Mouse (Mus musculus) heart, embryonic 11.5 days (tissue): ENCODE data around the gene Gm42372. TPM values are rescaled to one million over a fixed set of nuclear protein-coding genes. Genes with fewer than 3 reads are reported as not detected.
"Not testable (repeated sequence)": the region's sequence is repeated elsewhere in the genome, so short reads cannot be mapped to it uniquely, and the experiment has no call there.

Experiments
- ATAC-seq: fragments of 200-750 bp; cut with Nextera tagmentation; replicated peaks from 2 replicates; pipeline ENCODE4 v1.8.0; 2017; ENCODE audit warnings: moderate library complexity; ENCODE audit not compliant: insufficient number of reproducible peaks, low FRiP score, low TSS enrichment
- H3K27ac ChIP-seq: fragments of 300-500 bp; sonication (generic); 2 replicates; pipeline ENCODE4 v1.5.1; 2014; ENCODE audit warnings: mild to moderate bottlenecking, low read depth, low read length
- H3K27me3 ChIP-seq: fragments of 300-500 bp; sonication (generic); 2 replicates; pipeline ENCODE4 v1.6.1; 2014; ENCODE audit warnings: mild to moderate bottlenecking, low read length, mixed read lengths; ENCODE audit not compliant: control insufficient read depth, insufficient read depth
- H3K36me3 ChIP-seq: fragments of 300-500 bp; sonication (generic); 2 replicates; pipeline ENCODE4 v1.6.1; 2014; ENCODE audit warnings: mild to moderate bottlenecking, low read length, moderate library complexity, mixed read lengths; ENCODE audit not compliant: control insufficient read depth, insufficient read depth
- H3K4me1 ChIP-seq: fragments of 300-500 bp; sonication (generic); 2 replicates; pipeline ENCODE4 v1.6.1; 2014; ENCODE audit warnings: low read length; ENCODE audit not compliant: control insufficient read depth, insufficient read depth
- H3K4me2 ChIP-seq: fragments of 300-500 bp; sonication (generic); 2 replicates; pipeline ENCODE4 v1.6.1; 2014; ENCODE audit warnings: mild to moderate bottlenecking, moderate library complexity
- H3K4me3 ChIP-seq: fragments of 300-500 bp; sonication (generic); 2 replicates; pipeline ENCODE4 v1.5.1; 2014; ENCODE audit warnings: low read depth, low read length
- H3K9ac ChIP-seq: fragments of 300-500 bp; sonication (generic); 2 replicates; pipeline ENCODE4 v1.6.1; 2014; ENCODE audit warnings: mild to moderate bottlenecking, low read depth, low read length, moderate library complexity
- H3K9me3 ChIP-seq: fragments of 300-500 bp; sonication (generic); replicated peaks from 2 replicates; pipeline ENCODE4 v1.6.1; 2016; ENCODE audit warnings: low read length; ENCODE audit not compliant: control insufficient read depth
- WGBS: fragments of 180-500 bp; shearing (Covaris S2); extraction: QIAGEN DNeasy Blood & Tissue Kit; methylation state at CpG from one replicate; pipeline ENCODE4 v1.1.7; 2014; ENCODE audit not compliant: insufficient replicate concordance; 5-methylcytosine and 5-hydroxymethylcytosine counted together
- polyA plus RNA-seq: library from polyadenylated mRNA; unstranded; fragments of >200 nt; fragmentation: Nextera tagmentation; extraction: Ambion mirVana; gene quantifications from 2 replicates; pipeline ENCODE4 v1.2.1, GENCODE M21; 2014

Gm42372 gene
- polyA plus RNA-seq, 1 experiment from 2014 or later, result 0.20 TPM

DNA sequence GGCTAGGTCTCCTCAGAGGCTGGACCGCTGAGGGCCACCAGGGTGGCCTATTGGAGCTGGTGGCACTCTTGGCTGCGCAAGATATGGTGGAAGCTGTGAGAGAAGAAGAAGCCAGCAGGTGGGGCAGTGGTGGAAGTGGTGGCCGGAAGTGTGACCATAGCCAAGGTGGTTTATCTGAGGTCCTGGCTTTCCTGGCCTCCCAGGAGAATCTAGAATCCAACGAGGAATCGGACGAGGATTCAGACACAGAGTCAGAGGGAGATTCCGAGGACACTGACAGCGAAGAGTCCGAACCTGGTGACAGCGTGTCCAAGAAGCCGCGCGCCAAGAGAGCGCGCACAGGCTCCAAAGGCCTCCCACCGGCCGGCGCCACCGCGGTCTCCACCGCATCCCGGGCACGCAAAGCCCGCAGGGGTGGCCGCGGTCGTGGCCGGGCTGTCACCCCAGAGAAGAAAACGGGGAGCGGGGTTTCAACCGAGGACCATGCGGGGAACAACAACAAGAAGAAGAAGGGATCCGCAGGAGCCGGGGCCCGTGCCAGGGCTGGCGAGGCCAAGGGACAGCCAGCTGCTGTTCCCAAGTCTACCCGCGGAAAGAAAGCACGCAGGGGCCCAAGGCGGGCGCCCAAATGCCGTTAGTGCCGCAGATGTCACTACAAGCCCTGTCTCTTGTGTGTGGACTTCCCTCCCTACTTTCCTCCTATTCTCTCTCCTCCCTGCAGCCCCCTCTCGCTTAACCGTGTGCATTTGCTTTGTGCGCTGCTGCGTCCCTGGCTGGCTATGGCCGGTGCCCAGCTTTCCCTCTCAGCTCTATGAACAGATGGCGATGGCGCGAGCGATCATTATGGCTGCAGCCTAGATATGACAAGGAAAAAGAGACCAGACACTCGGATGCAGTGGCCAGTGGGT, 36.2 kb upstream of the Gm42372 start:
- Histone ChIP-seq H3K36me3 (no peaks in the 10 kb centered on the region), H3K27me3 (peaks cover 51% of the 10 kb centered on the region), H3K4me1 (peaks cover 33% of the 10 kb centered on the region), H3K9ac (peak overlapping the region; percentile 58; the same call in 1 of the 2 replicates), H3K4me2 (peak overlapping the region; percentile 69), H3K27ac (no peak overlapping the region), H3K9me3 (no peaks in the 10 kb centered on the region), H3K4me3 (peak overlapping the region; percentile 41)
- WGBS, result 2% methylated on average over 53 of the region's 53 CpGs
- ATAC-seq, result no peak

DNA sequence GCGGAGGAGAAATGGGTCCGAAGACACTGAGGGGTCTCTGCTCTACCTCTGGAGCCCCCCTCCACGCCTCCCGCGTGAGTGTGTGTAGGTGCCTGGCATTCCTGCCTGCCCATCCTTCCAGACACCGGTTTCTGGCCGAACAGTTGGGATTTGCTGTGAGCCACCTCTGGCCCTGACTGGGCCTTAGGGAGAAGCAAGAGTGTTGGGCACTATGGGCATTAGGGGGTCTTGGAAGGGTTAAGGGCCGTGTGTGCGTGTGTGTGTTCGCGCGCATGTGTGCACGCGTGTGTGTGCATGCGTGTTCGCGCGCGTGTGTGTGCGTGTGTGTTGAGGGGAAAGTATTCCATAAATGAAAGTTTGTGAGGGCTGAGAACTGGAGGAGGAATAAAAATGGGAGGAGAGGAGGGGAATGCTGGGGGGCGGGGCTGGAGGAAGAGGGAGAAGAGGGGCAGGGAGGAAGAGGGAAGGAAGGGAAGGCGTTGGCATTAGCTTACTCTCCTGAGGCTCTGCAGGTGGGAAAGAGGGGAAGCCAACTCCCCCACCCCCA, 35.5 kb upstream of the Gm42372 start:
- Histone ChIP-seq H3K4me3 (peak overlapping the region; percentile 41), H3K27me3 (peaks cover 51% of the 10 kb centered on the region), H3K9me3 (no peaks in the 10 kb centered on the region), H3K4me1 (peaks cover 33% of the 10 kb centered on the region), H3K27ac (no peak overlapping the region), H3K36me3 (no peaks in the 10 kb centered on the region), H3K4me2 (peak overlapping the region; percentile 69), H3K9ac (no peak overlapping the region)
- whole genome bisulfite sequencing, result 19% methylated on average over 22 of the region's 22 CpGs
- no peak for ATAC-seq

DNA sequence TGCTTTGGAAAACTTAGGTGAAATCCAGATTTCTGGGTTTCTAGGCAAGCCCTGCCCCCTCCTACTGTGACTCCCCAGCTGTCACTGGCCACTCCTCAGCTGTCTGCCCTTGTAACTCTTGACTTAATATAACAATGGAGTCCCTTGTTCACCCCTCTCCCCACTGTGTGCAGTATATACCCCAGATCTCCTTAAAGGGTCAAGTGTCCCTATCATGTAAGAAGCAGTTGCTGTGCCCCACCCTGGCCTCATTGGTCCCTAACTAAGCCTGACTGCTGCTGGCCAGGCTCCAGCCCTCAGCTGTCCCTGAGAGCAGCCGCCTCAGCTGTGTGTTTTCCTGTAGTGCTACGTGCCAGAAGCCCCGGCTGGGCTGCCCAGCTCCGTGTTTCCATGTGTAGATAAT, 34.9 kb upstream of the Gm42372 start:
- 2% methylated on average over 4 of the region's 4 CpGs for WGBS
- H3K27me3 ChIP-seq, result peaks cover 51% of the 10 kb centered on the region

DNA sequence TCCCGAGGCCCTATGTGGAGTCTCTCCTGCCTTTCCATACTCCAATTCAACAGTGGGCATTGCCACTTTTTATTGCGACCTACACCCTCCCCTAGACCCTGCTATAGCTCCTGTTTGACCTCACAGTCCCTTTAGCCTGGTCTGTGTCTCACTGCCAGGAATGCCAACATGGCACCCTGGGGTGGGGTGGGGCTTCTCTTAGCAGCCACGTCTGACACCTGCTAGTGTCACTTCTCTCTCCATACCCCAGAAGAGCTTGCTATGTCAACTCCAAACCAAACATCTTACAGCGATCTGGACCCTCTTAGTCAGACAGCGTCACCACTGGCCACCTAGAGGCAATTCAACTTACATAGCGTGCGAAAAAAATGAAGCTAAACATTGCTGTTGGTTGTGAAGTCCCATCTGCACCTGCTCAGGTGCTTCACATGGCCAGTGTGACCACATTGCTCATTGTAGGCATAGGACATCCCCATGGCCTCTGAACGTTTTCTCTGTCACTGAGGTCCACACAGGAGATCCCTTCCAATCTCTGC, 33.9 kb upstream of the Gm42372 start:
- Histone ChIP-seq H3K4me3 (no peak overlapping the region), H3K36me3 (no peaks in the 10 kb centered on the region), H3K27ac (no peak overlapping the region), H3K27me3 (peaks cover 51% of the 10 kb centered on the region), H3K4me2 (no peak overlapping the region), H3K9me3 (no peaks in the 10 kb centered on the region), H3K4me1 (peaks cover 32% of the 10 kb centered on the region), H3K9ac (no peak overlapping the region)
- ATAC-seq, result no peak
- 48% methylated on average over 8 of the region's 8 CpGs for WGBS

More for the DNA sequence above, 34.9 kb upstream of the Gm42372 start:
- H3K27ac ChIP-seq, result no peak overlapping the region
- H3K36me3 ChIP-seq, result no peaks in the 10 kb centered on the region
- peaks cover 33% of the 10 kb centered on the region for H3K4me1 ChIP-seq
- peak overlapping the region; percentile 69 for H3K4me2 ChIP-seq
- ATAC-seq, result peak; percentile 31; the same call in 1 of the 2 replicates
- H3K9ac ChIP-seq, result no peak overlapping the region
- H3K4me3 ChIP-seq, result no peak overlapping the region
- H3K9me3 ChIP-seq, result no peaks in the 10 kb centered on the region

DNA sequence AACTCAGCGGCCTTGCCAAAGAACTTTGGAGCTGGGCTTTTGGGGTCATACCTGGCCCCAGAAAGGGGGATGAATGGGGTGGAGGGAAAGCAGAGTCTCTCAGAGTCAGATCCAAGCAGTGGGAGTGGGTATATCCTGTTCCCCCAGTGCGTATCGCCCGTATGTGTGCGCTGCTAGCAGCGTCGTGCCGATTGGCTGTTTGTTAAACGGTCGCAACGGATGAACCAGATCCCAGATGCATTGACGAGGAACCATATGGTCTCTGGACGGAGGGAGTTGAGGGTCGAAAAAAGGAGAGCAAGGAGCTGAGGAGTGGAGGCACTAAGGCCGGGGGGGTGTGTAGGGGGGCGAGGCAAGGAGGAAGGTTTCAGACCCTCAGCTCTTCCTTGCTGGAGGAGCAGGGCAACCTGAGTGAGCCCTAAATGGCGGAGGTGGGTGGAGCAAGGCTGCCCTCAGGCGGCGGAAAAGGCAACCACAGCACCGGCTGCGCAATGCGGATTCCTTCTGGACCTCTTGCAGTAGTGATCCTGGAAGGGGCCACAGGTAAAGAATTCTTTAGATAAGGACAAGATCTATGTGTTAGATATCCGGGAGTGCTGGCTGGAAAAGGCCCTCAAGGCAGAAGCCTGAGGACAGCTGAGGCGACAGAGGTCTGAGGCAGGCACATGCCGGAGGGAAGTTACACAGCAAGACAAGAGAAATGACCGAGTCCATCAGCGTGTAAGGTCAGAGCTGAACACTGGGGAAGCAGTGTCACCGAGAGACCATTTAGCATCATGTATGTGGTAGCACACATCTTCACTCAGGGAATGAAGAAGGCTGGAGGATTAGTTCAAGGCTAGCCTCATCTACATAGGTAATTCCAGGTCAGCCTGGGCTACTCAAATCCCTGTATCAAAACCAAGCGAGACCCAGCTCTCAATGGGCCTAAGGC, 32.7 kb upstream of the Gm42372 start:
- peaks cover 46% of the 10 kb centered on the region for H3K27me3 ChIP-seq
- 12% methylated on average over 29 of the region's 29 CpGs for WGBS
- H3K9me3 ChIP-seq, result no peaks in the 10 kb centered on the region
- H3K27ac ChIP-seq, result no peak overlapping the region
- peak overlapping the region; percentile 25 for H3K4me3 ChIP-seq
- peaks cover 28% of the 10 kb centered on the region for H3K4me1 ChIP-seq
- no peaks in the 10 kb centered on the region for H3K36me3 ChIP-seq
- H3K9ac ChIP-seq, result peak overlapping the region; percentile 17; the same call in 1 of the 2 replicates
- H3K4me2 ChIP-seq, result peak overlapping the region; percentile 64
- 0 out of 2 replicates have a peak, but pooled peaks have one; percentile 32 for ATAC-seq

DNA sequence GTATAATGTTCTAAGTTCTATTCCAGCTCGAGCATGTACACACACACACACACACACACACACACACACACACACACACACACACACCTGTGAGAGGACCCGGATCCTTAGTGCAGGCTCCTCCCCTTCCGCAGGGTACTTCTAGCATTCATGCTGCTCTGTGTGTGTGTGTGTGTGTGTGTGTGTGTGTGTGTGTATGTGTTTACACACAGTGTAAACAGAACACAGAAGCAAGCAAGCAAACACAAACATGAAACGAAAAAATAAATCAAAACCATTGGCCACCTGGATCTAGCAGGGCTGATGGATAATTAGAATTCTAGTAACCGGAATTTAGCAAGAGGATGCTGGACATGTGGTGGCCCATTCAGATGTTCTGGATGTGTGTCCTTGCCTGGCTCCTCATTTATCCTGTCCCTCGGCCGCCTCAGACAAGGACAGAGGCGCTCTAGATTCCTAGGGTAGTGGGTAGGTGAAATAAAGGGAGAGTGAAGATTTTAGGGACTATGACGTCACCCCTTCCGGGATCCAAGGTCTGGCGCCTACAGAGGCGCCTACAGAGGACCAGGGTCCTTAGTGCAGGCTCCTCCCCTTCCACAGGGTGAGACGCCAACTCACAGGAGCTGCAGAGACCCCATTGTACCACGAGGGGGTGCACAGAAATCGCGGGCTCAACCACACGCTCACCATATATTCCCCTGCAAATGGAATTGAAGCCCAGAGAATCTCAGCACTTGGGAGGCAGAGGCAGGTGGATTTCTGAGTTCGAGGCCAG, 31.8 kb upstream of the Gm42372 start:
- ATAC-seq, result peak; percentile 69
- no peak overlapping the region for H3K4me3 ChIP-seq
- no peak overlapping the region for H3K27ac ChIP-seq
- H3K4me1 ChIP-seq, result peaks cover 28% of the 10 kb centered on the region
- H3K9ac ChIP-seq, result no peak overlapping the region
- no peaks in the 10 kb centered on the region for H3K9me3 ChIP-seq
- H3K4me2 ChIP-seq, result no peak overlapping the region
- H3K27me3 ChIP-seq, result peaks cover 38% of the 10 kb centered on the region
- H3K36me3 ChIP-seq, result no peaks in the 10 kb centered on the region
- WGBS, result 25% methylated on average over 18 of the region's 18 CpGs

DNA sequence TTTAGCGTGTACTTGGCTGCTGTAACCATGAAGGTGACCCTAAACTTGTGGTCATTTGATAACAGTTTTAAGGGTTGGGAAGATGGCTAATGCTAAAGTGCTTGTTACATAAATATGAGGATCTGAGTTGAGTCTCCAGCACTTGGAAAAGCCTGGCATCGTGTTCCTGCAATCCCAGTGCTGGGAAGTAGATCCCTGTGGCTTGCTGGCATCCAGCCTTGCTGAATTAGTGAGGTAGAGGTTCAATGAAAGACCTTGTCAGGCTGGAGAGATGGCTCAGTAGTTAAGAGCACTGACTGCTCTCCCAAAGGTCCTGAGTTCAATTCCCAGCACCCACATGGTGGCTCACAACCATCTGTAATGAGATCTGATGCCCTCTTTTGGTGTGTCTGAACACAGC, 29.1 kb upstream of the Gm42372 start:
- not testable (repeated sequence) for H3K27ac ChIP-seq, H3K4me2 ChIP-seq, H3K9ac ChIP-seq, H3K4me1 ChIP-seq, ATAC-seq, H3K4me3 ChIP-seq, H3K36me3 ChIP-seq, H3K9me3 ChIP-seq
- peaks cover 11% of the 10 kb centered on the region for H3K27me3 ChIP-seq
- 55% methylated on average over 2 of the region's 2 CpGs for WGBS
